Mouse (Mus musculus) kidney, adult 2 months (tissue): Measurements from ENCODE around the gene Ccn5. TPM values are rescaled to one million over a fixed set of nuclear protein-coding genes. Genes with fewer than 3 reads are reported as not detected.

Experiments
- DNase-seq: peaks from one replicate; pipeline ENCODE4 v3.0.0; 2021
- H3K27ac ChIP-seq: fragments of 200-500 bp; 2 replicates; pipeline ENCODE4 v1.5.1; 2012; ENCODE audit warnings: low read depth, low read length, control low read depth, inconsistent platforms; ENCODE audit not compliant: insufficient read depth
- H3K27me3 ChIP-seq: fragments of 200-500 bp; replicated peaks from 2 replicates; pipeline ENCODE4 v1.6.1; 2012; ENCODE audit warnings: mild to moderate bottlenecking, moderate library complexity, low read length, inconsistent platforms; ENCODE audit not compliant: control insufficient read depth, insufficient read depth
- H3K36me3 ChIP-seq: fragments of 200-500 bp; 2 replicates; pipeline ENCODE4 v1.6.1; 2012; ENCODE audit warnings: mild to moderate bottlenecking, moderate library complexity, low read length, inconsistent platforms; ENCODE audit not compliant: control insufficient read depth, insufficient read depth
- H3K4me1 ChIP-seq: fragments of 200-500 bp; 2 replicates; pipeline ENCODE4 v1.6.1; 2011; ENCODE audit warnings: low read length; ENCODE audit not compliant: control insufficient read depth, insufficient read depth
- H3K4me3 ChIP-seq: fragments of 200-500 bp; 2 replicates; pipeline ENCODE4 v1.5.1; 2011; ENCODE audit warnings: mild to moderate bottlenecking, low read depth, low read length, control low read depth; ENCODE audit not compliant: insufficient read depth
- CTCF ChIP-seq: fragments of 200-500 bp; conservative IDR thresholded peaks from 2 replicates; pipeline ENCODE4 v1.5.1; 2011; ENCODE audit warnings: low read depth, mild to moderate bottlenecking, control low read depth, low read length, moderate library complexity, mixed read lengths; ENCODE audit not compliant: insufficient read depth, insufficient read length
- POLR2A ChIP-seq: fragments of 200-500 bp; IDR thresholded peaks from one replicate; pipeline ENCODE4 v1.6.1; 2011; ENCODE audit warnings: low read depth, low read length, control low read depth
- WGBS: fragments of 180-500 bp; shearing (Covaris S2); methylation state at CpG from one replicate; pipeline ENCODE4 v1.1.7; 2018; 5-methylcytosine and 5-hydroxymethylcytosine counted together
- polyA plus RNA-seq: library from polyadenylated mRNA; depleted of rRNA; stranded (reverse); fragments of >200 nt; gene quantifications from 2 replicates; pipeline ENCODE4 v1.2.3, GENCODE M21; 2012

The Ccn5 gene
- polyA plus RNA-seq, 1 experiment: 0.41 TPM

- 68% methylated on average over 4 of the region's 4 CpGs for WGBS
- no peak overlapping the region for H3K4me3 ChIP-seq
- no peaks in the 10 kb centered on the region for H3K27me3 ChIP-seq
- DNase-seq: peak; percentile 68
- TF ChIP-seq POLR2A: no peak
- peak; percentile 74 for TF ChIP-seq CTCF
- H3K4me1 ChIP-seq: no peaks in the 10 kb centered on the region
- H3K27ac ChIP-seq: no peak overlapping the region
- H3K36me3 ChIP-seq: no peaks in the 10 kb centered on the region
Observed at GRCm38 (mm10) chr2:163788484-163788883, 32.2 kb upstream of the Ccn5 start.

GRCm38 (mm10) chr2:163798411-163798810, 22.2 kb upstream of the Ccn5 start:
- TF ChIP-seq POLR2A: no peak
- no peak for TF ChIP-seq CTCF
- Histone ChIP-seq H3K4me3 (no peak overlapping the region), H3K27ac (no peak overlapping the region), H3K27me3 (no peaks in the 10 kb centered on the region), H3K4me1 (no peaks in the 10 kb centered on the region), H3K36me3 (no peaks in the 10 kb centered on the region)
- no peak for DNase-seq
- WGBS: 75% methylated on average over 7 of the region's 7 CpGs

GRCm38 (mm10) chr2:163800832-163801231, 19.8 kb upstream of the Ccn5 start:
- no peaks in the 10 kb centered on the region for H3K27me3 ChIP-seq
- no peaks in the 10 kb centered on the region for H3K36me3 ChIP-seq
- H3K4me3 ChIP-seq: no peak overlapping the region
- 24% methylated on average over 3 of the region's 3 CpGs for WGBS
- H3K27ac ChIP-seq: no peak overlapping the region
- H3K4me1 ChIP-seq: no peaks in the 10 kb centered on the region
- peak; percentile 24 for DNase-seq
- TF ChIP-seq POLR2A (no peak), CTCF (no peak)

GRCm38 (mm10) chr2:163801406-163801805, 19.3 kb upstream of the Ccn5 start:
- 87% methylated on average over 5 of the region's 5 CpGs for WGBS
- H3K4me1 ChIP-seq: no peaks in the 10 kb centered on the region
- TF ChIP-seq POLR2A: no peak
- no peak for TF ChIP-seq CTCF
- no peak overlapping the region for H3K27ac ChIP-seq
- DNase-seq: no peak
- H3K27me3 ChIP-seq: no peaks in the 10 kb centered on the region
- H3K4me3 ChIP-seq: no peak overlapping the region
- H3K36me3 ChIP-seq: no peaks in the 10 kb centered on the region

- H3K27ac ChIP-seq: no peak overlapping the region
- TF ChIP-seq CTCF (no peak), POLR2A (no peak)
- DNase-seq: no peak
- no peak overlapping the region for H3K4me3 ChIP-seq
- H3K4me1 ChIP-seq: no peaks in the 10 kb centered on the region
- no peaks in the 10 kb centered on the region for H3K36me3 ChIP-seq
- 63% methylated on average over 5 of the region's 5 CpGs for WGBS
- H3K27me3 ChIP-seq: no peaks in the 10 kb centered on the region
Observed at GRCm38 (mm10) chr2:163803838-163804237, 16.8 kb upstream of the Ccn5 start.

- DNase-seq: no peak
- no peaks in the 10 kb centered on the region for H3K36me3 ChIP-seq
- no peak overlapping the region for H3K27ac ChIP-seq
- 91% methylated on average over 4 of the region's 4 CpGs for WGBS
- no peaks in the 10 kb centered on the region for H3K4me1 ChIP-seq
- TF ChIP-seq POLR2A (no peak), CTCF (no peak)
- no peaks in the 10 kb centered on the region for H3K27me3 ChIP-seq
- H3K4me3 ChIP-seq: no peak overlapping the region
Observed at GRCm38 (mm10) chr2:163809166-163809565, 11.5 kb upstream of the Ccn5 start.

- no peak for DNase-seq
- Histone ChIP-seq H3K4me3 (no peak overlapping the region), H3K27ac (no peak overlapping the region), H3K36me3 (no peaks in the 10 kb centered on the region), H3K4me1 (no peaks in the 10 kb centered on the region), H3K27me3 (no peaks in the 10 kb centered on the region)
- WGBS: 52% methylated on average over 7 of the region's 7 CpGs
- TF ChIP-seq POLR2A (no peak), CTCF (no peak)
Observed at GRCm38 (mm10) chr2:163809704-163810103, 11.0 kb upstream of the Ccn5 start.

- Histone ChIP-seq H3K27ac (no peak overlapping the region), H3K4me3 (no peak overlapping the region), H3K4me1 (no peaks in the 10 kb centered on the region), H3K36me3 (no peaks in the 10 kb centered on the region), H3K27me3 (no peaks in the 10 kb centered on the region)
- no peak for DNase-seq
- TF ChIP-seq CTCF (no peak), POLR2A (no peak)
- 51% methylated on average over 5 of the region's 5 CpGs for WGBS
Observed at GRCm38 (mm10) chr2:163813077-163813476, 7.6 kb upstream of the Ccn5 start.
